Comparison of ENCODE assay signal across 8 mouse cellular contexts in the genomic region with DNA sequence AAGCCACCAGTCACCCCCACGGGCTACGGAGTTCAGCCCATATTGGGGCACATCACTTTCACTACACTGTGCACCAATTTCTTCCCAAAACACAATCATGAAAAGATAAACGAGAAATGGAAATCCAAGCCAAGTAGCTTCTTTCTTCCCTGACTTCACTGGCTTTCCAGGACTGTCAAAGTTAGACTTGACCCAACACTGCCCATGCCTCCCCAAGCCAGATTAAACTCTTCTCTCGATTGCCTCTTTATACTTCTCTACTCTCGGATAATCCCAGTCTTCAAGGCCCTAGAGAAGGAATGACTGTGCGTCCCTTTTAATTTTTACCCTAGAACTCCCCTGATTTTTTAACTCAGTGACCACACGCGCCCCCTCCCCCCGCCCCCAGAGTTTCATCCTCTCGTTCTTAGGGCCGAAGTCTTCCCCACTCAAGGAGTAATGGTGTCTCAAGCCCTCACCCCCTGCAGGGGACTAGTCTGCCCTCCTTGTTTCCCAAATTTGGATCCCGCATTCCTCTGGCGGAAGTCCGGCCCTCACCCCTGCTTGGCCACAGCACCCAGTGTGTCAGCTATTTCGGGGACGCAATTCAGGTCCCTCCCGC. TPM values are rescaled to one million over a fixed set of nuclear protein-coding genes. Genes with fewer than 3 reads are reported as not detected.
DNase-seq lines count a peak whose midpoint lies in the region; ATAC-seq and TF ChIP-seq lines count a peak whose summit lies in the region.

No protein-coding gene starts in this region.

- no peak for TF ChIP-seq CTCF in thymus, adult 2 months (IDR thresholded peaks at IDR 0.05; ENCODE audit: borderline replicate concordance, control insufficient read depth, extremely low read depth, insufficient read depth, low read length, poor library complexity)

- no peak for DNase-seq in thymus, adult 2 months
- no peak for DNase-seq in thymus, postnatal 36 days
- DNase-seq in liver, embryonic 13.5 days = no peak
- no peak for DNase-seq in left cerebral cortex, adult 9 months (ENCODE audit: low spot score in 2 of 2)
- no peak for DNase-seq in urinary bladder, postnatal 14 days (ENCODE audit: low spot score)
- no peak for DNase-seq in cerebellum, postnatal 4 days (ENCODE audit: low spot score in 2 of 2)

- TF ChIP-seq POLR2A in thymus, adult 2 months (IDR thresholded peaks at IDR 0.05; ENCODE audit: control insufficient read depth, extremely low read depth, insufficient read depth, low read length, poor library complexity) = no peak

- peak overlapping the region; percentile 95 for H3K4me3 ChIP-seq in erythroblast, embryonic 14.5 days (replicated peaks)
- H3K4me3 ChIP-seq in thymus, adult 2 months (ENCODE audit: control insufficient read depth, insufficient read depth, low read length) = peak overlapping the region; percentile 78
- H3K4me3 ChIP-seq in liver, embryonic 13.5 days (replicated peaks) = peak overlapping the region; percentile 79

- H3K4me1 ChIP-seq in erythroblast, embryonic 14.5 days (ENCODE audit: control insufficient read depth) = peaks cover 30% of the 10 kb centered on the region
- peaks cover 24% of the 10 kb centered on the region for H3K4me1 ChIP-seq in thymus, adult 2 months (replicated peaks; ENCODE audit: control insufficient read depth, insufficient read depth, low read length)
- peaks cover 24% of the 10 kb centered on the region for H3K4me1 ChIP-seq in liver, embryonic 13.5 days (replicated peaks)

- H3K9me3 ChIP-seq in erythroblast, embryonic 14.5 days (ENCODE audit: control insufficient read depth, low read length) = peaks cover 3% of the 10 kb centered on the region; the same call in 1 of the 2 replicates
- no peaks in the 10 kb centered on the region for H3K9me3 ChIP-seq in liver, embryonic 13.5 days (replicated peaks)

- H3K27ac ChIP-seq in thymus, adult 2 months (ENCODE audit: control insufficient read depth, insufficient read depth, low read length) = no peak overlapping the region
- peak overlapping the region; percentile 50; the same call in 1 of the 2 replicates for H3K27ac ChIP-seq in liver, embryonic 13.5 days

- H3K9ac ChIP-seq in liver, embryonic 13.5 days = peak overlapping the region; percentile 83

- H3K4me2 ChIP-seq in liver, embryonic 13.5 days = peak overlapping the region; percentile 86

- 1% methylated on average over 17 of the region's 17 CpGs for WGBS in thymus, adult 2 months
- WGBS in liver, embryonic 13.5 days (ENCODE audit: insufficient replicate concordance) = 3% methylated on average over 17 of the region's 17 CpGs

- H3K36me3 ChIP-seq in erythroblast, embryonic 14.5 days (ENCODE audit: control insufficient read depth) = peaks cover 39% of the 10 kb centered on the region
- peaks cover 30% of the 10 kb centered on the region for H3K36me3 ChIP-seq in thymus, adult 2 months (ENCODE audit: control insufficient read depth, insufficient read depth, low read length)
- H3K36me3 ChIP-seq in liver, embryonic 13.5 days = peaks cover 39% of the 10 kb centered on the region

- peaks cover 26% of the 10 kb centered on the region for H3K27me3 ChIP-seq in erythroblast, embryonic 14.5 days (ENCODE audit: control insufficient read depth)
- no peaks in the 10 kb centered on the region for H3K27me3 ChIP-seq in thymus, adult 2 months (ENCODE audit: control insufficient read depth, insufficient read depth, low read length)
- no peaks in the 10 kb centered on the region for H3K27me3 ChIP-seq in liver, embryonic 13.5 days

- no peak for ATAC-seq in erythroblast, adult 5-6 weeks (replicated peaks; ENCODE audit: low FRiP score, poor library complexity, severe bottlenecking)
- no peak; the same call in 1 of the 2 replicates for ATAC-seq in liver, embryonic 13.5 days (ENCODE audit: low read depth)

RNA-seq across cellular contexts. Expression of a gene that starts 0.5 kb away (rescaled TPM):
- 4.4 and 4.8 TPM in 2 replicates for polyA plus RNA-seq in erythroblast, embryonic 14.5 days (2012)
- 6.9 and 12.3 TPM in 2 replicates for total RNA-seq in erythroblast, adult 5-6 weeks (2015; ENCODE audit: low replicate concordance)
- total RNA-seq in erythroblast, adult 5-6 weeks (2017; ENCODE audit: low replicate concordance) = 5.2 and 9.5 TPM in 2 replicates
- 48.9 and 50.5 TPM in 2 replicates for polyA plus RNA-seq in thymus, adult 2 months (2012; rRNA removed)
- 41.6 and 48.9 TPM in 2 replicates for polyA plus RNA-seq in liver, embryonic 13.5 days (2015; fragmentation: Nextera tagmentation; extraction: Ambion mirVana)

RNA-seq across cellular contexts. Expression of a gene that starts 37.6 kb away (rescaled TPM):
- polyA plus RNA-seq in erythroblast, embryonic 14.5 days (2012) = 10.0 and 11.7 TPM in 2 replicates
- 13.0 and 30.6 TPM in 2 replicates for total RNA-seq in erythroblast, adult 5-6 weeks (2015; ENCODE audit: low replicate concordance)
- total RNA-seq in erythroblast, adult 5-6 weeks (2017; ENCODE audit: low replicate concordance) = 39.4 and 42.9 TPM in 2 replicates
- 47.2 and 61.5 TPM in 2 replicates for polyA plus RNA-seq in thymus, adult 2 months (2012; rRNA removed)
- 45.6 and 47.5 TPM in 2 replicates for polyA plus RNA-seq in liver, embryonic 13.5 days (2015; fragmentation: Nextera tagmentation; extraction: Ambion mirVana)

RNA-seq across cellular contexts. Expression of a gene that starts 40.9 kb away (rescaled TPM):
- polyA plus RNA-seq in erythroblast, embryonic 14.5 days (2012) = not detected in 2 replicates
- not detected in 2 replicates for total RNA-seq in erythroblast, adult 5-6 weeks (2015; ENCODE audit: low replicate concordance)
- total RNA-seq in erythroblast, adult 5-6 weeks (2017; ENCODE audit: low replicate concordance) = not detected in 2 replicates
- 0.82 and 1.00 TPM in 2 replicates for polyA plus RNA-seq in thymus, adult 2 months (2012; rRNA removed)
- 0.06 and 0.12 TPM in 2 replicates for polyA plus RNA-seq in liver, embryonic 13.5 days (2015; fragmentation: Nextera tagmentation; extraction: Ambion mirVana)

RNA-seq across cellular contexts. Expression of a gene that starts 52.9 kb away (rescaled TPM):
- polyA plus RNA-seq in erythroblast, embryonic 14.5 days (2012) = 15.3 and 15.9 TPM in 2 replicates
- total RNA-seq in erythroblast, adult 5-6 weeks (2015; ENCODE audit: low replicate concordance) = 6.7 and 10.9 TPM in 2 replicates
- 12.2 and 13.9 TPM in 2 replicates for total RNA-seq in erythroblast, adult 5-6 weeks (2017; ENCODE audit: low replicate concordance)
- polyA plus RNA-seq in thymus, adult 2 months (2012; rRNA removed) = 308 and 317 TPM in 2 replicates
- 18.4 and 21.2 TPM in 2 replicates for polyA plus RNA-seq in liver, embryonic 13.5 days (2015; fragmentation: Nextera tagmentation; extraction: Ambion mirVana)
